Mouse (Mus musculus): Measurements from ENCODE around the gene Mgat2. TPM values are rescaled to one million over a fixed set of nuclear protein-coding genes. Genes with fewer than 3 reads are reported as not detected.

Mgat2 gene
- polyA plus RNA-seq, 1 experiment from 2014 or later: 44.9 TPM

GRCm38 (mm10) chr12:69214393-69214792 is 30.4 kb downstream of the Mgat2 start:
- ATAC-seq (replicated peaks; ENCODE audit: low FRiP score): no peak
- H3K36me3 ChIP-seq (ENCODE audit: control insufficient read depth, insufficient read depth, low read length): peaks cover 40% of the 10 kb centered on the region
- no peak for DNase-seq (ENCODE audit: low spot score)
- no peaks in the 10 kb centered on the region for H3K9me3 ChIP-seq (ENCODE audit: control insufficient read depth, low read length)
- H3K27ac ChIP-seq (ENCODE audit: low read depth, low read length): no peak overlapping the region
- H3K27me3 ChIP-seq (replicated peaks; ENCODE audit: control insufficient read depth, insufficient read depth, low read length): no peaks in the 10 kb centered on the region
- H3K4me2 ChIP-seq: no peak overlapping the region
- H3K4me3 ChIP-seq (ENCODE audit: low read depth, low read length): no peak overlapping the region
- 83% methylated on average over 7 of the region's 7 CpGs for WGBS
- no peaks in the 10 kb centered on the region for H3K4me1 ChIP-seq (replicated peaks; ENCODE audit: control insufficient read depth, insufficient read depth, low read length)
- H3K9ac ChIP-seq (ENCODE audit: low read depth, low read length): no peak overlapping the region

GRCm38 (mm10) chr12:69215000-69215785 is 31.2 kb downstream of the Mgat2 start:
- ATAC-seq (replicated peaks; ENCODE audit: low FRiP score) (no peak), DNase-seq (ENCODE audit: low spot score) (no peak)
- Histone ChIP-seq H3K9me3 (ENCODE audit: control insufficient read depth, low read length) (no peaks in the 10 kb centered on the region), H3K4me2 (no peak overlapping the region), H3K4me3 (ENCODE audit: low read depth, low read length) (no peak overlapping the region), H3K36me3 (ENCODE audit: control insufficient read depth, insufficient read depth, low read length) (peaks cover 40% of the 10 kb centered on the region), H3K9ac (ENCODE audit: low read depth, low read length) (no peak overlapping the region), H3K27me3 (replicated peaks; ENCODE audit: control insufficient read depth, insufficient read depth, low read length) (no peaks in the 10 kb centered on the region), H3K4me1 (replicated peaks; ENCODE audit: control insufficient read depth, insufficient read depth, low read length) (no peaks in the 10 kb centered on the region), H3K27ac (ENCODE audit: low read depth, low read length) (no peak overlapping the region)
- 94% methylated on average over 3 of the region's 3 CpGs for WGBS

- Histone ChIP-seq H3K9me3 (ENCODE audit: control insufficient read depth, low read length) (no peaks in the 10 kb centered on the region), H3K4me2 (no peak overlapping the region), H3K4me1 (replicated peaks; ENCODE audit: control insufficient read depth, insufficient read depth, low read length) (no peaks in the 10 kb centered on the region), H3K27me3 (replicated peaks; ENCODE audit: control insufficient read depth, insufficient read depth, low read length) (no peaks in the 10 kb centered on the region), H3K27ac (ENCODE audit: low read depth, low read length) (no peak overlapping the region), H3K36me3 (ENCODE audit: control insufficient read depth, insufficient read depth, low read length) (peaks cover 47% of the 10 kb centered on the region), H3K4me3 (ENCODE audit: low read depth, low read length) (no peak overlapping the region), H3K9ac (ENCODE audit: low read depth, low read length) (no peak overlapping the region)
- DNase-seq (ENCODE audit: low spot score) (no peak), ATAC-seq (replicated peaks; ENCODE audit: low FRiP score) (no peak)
- 92% methylated on average over 7 of the region's 7 CpGs for WGBS
These were observed 32.6 kb downstream of the Mgat2 start for GRCm38 (mm10) chr12:69216587-69216986.

GRCm38 (mm10) chr12:69220613-69221277 is 36.8 kb downstream of the Mgat2 start:
- Histone ChIP-seq H3K9ac (ENCODE audit: low read depth, low read length) (no peak overlapping the region), H3K27me3 (replicated peaks; ENCODE audit: control insufficient read depth, insufficient read depth, low read length) (no peaks in the 10 kb centered on the region), H3K4me1 (replicated peaks; ENCODE audit: control insufficient read depth, insufficient read depth, low read length) (no peaks in the 10 kb centered on the region), H3K4me2 (no peak overlapping the region), H3K27ac (ENCODE audit: low read depth, low read length) (no peak overlapping the region), H3K36me3 (ENCODE audit: control insufficient read depth, insufficient read depth, low read length) (peaks cover 30% of the 10 kb centered on the region; the same call in 1 of the 2 replicates), H3K9me3 (ENCODE audit: control insufficient read depth, low read length) (no peaks in the 10 kb centered on the region), H3K4me3 (ENCODE audit: low read depth, low read length) (no peak overlapping the region)
- WGBS: 88% methylated on average over 19 of the region's 19 CpGs
- ATAC-seq (replicated peaks; ENCODE audit: low FRiP score) (0 out of 2 replicates have a peak, but pooled peaks have one; percentile 36), DNase-seq (ENCODE audit: low spot score) (no peak)

- Histone ChIP-seq H3K4me3 (ENCODE audit: low read depth, low read length) (peak within 1 kb of the TSS; percentile 58), H3K27ac (ENCODE audit: low read depth, low read length) (peak within 1 kb of the TSS; percentile 64), H3K9me3 (ENCODE audit: control insufficient read depth, low read length) (no peaks in the 10 kb centered on the region), H3K27me3 (replicated peaks; ENCODE audit: control insufficient read depth, insufficient read depth, low read length) (no peaks in the 10 kb centered on the region), H3K4me2 (peak within 1 kb of the TSS; percentile 77), H3K36me3 (ENCODE audit: control insufficient read depth, insufficient read depth, low read length) (no peaks in the 10 kb centered on the region), H3K4me1 (replicated peaks; ENCODE audit: control insufficient read depth, insufficient read depth, low read length) (peaks cover 8% of the 10 kb centered on the region; the same call in 1 of the 2 replicates), H3K9ac (ENCODE audit: low read depth, low read length) (peak within 1 kb of the TSS; percentile 69)
- WGBS: under 1% methylated on average over 37 of the region's 37 CpGs
- peak; percentile 93 for ATAC-seq (replicated peaks; ENCODE audit: low FRiP score)
- peak; percentile 93 for DNase-seq (ENCODE audit: low spot score)
These were observed 44.0 kb downstream of the Mgat2 start, which contains the start of gene Pole2 for GRCm38 (mm10) chr12:69227776-69228466. TSS of gene Pole2 (minus strand) at chr12:69228195.

- DNase-seq (ENCODE audit: low spot score) (no peak), ATAC-seq (replicated peaks; ENCODE audit: low FRiP score) (no peak)
- Histone ChIP-seq H3K4me3 (ENCODE audit: low read depth, low read length) (no peak overlapping the region), H3K4me2 (no peak overlapping the region), H3K9me3 (ENCODE audit: control insufficient read depth, low read length) (no peaks in the 10 kb centered on the region), H3K9ac (ENCODE audit: low read depth, low read length) (no peak overlapping the region), H3K27ac (ENCODE audit: low read depth, low read length) (no peak overlapping the region), H3K36me3 (ENCODE audit: control insufficient read depth, insufficient read depth, low read length) (no peaks in the 10 kb centered on the region), H3K27me3 (replicated peaks; ENCODE audit: control insufficient read depth, insufficient read depth, low read length) (no peaks in the 10 kb centered on the region), H3K4me1 (replicated peaks; ENCODE audit: control insufficient read depth, insufficient read depth, low read length) (peaks cover 8% of the 10 kb centered on the region; the same call in 1 of the 2 replicates)
- 57% methylated on average over 2 of the region's 2 CpGs for WGBS
These were observed 45.3 kb downstream of the Mgat2 start for GRCm38 (mm10) chr12:69229251-69229650.

- peaks cover 3% of the 10 kb centered on the region for H3K4me1 ChIP-seq (replicated peaks; ENCODE audit: control insufficient read depth, insufficient read depth, low read length)
- no peak overlapping the region for H3K4me3 ChIP-seq (ENCODE audit: low read depth, low read length)
- H3K9ac ChIP-seq (ENCODE audit: low read depth, low read length): no peak overlapping the region
- no peak overlapping the region for H3K27ac ChIP-seq (ENCODE audit: low read depth, low read length)
- no peak overlapping the region for H3K4me2 ChIP-seq
- no peak for DNase-seq (ENCODE audit: low spot score)
- no peak for ATAC-seq (replicated peaks; ENCODE audit: low FRiP score)
- no peaks in the 10 kb centered on the region for H3K27me3 ChIP-seq (replicated peaks; ENCODE audit: control insufficient read depth, insufficient read depth, low read length)
- WGBS: 86% methylated on average over 6 of the region's 6 CpGs
- H3K9me3 ChIP-seq (ENCODE audit: control insufficient read depth, low read length): no peaks in the 10 kb centered on the region
- no peaks in the 10 kb centered on the region for H3K36me3 ChIP-seq (ENCODE audit: control insufficient read depth, insufficient read depth, low read length)
These were observed 51.8 kb downstream of the Mgat2 start for GRCm38 (mm10) chr12:69235782-69236181.
